Mouse (Mus musculus) lung, postnatal 0 days (tissue): ENCODE data around the gene Mreg. TPM values are rescaled to one million over a fixed set of nuclear protein-coding genes. Genes with fewer than 3 reads are reported as not detected.
"Not testable (repeated sequence)": the region's sequence is repeated elsewhere in the genome, so short reads cannot be mapped to it uniquely, and the experiment has no call there.

ENCODE experiments used
- ATAC-seq: fragments of 200-750 bp; cut with Nextera tagmentation; 2 replicates; pipeline ENCODE4 v1.8.0; 2017; ENCODE audit warnings: moderate library complexity
- DNase-seq: peaks from one replicate; pipeline ENCODE4 v3.0.0-alpha.2; 2016; ENCODE audit warnings: low spot score
- H3K27ac ChIP-seq: fragments of 300-500 bp; sonication (generic); 2 replicates; pipeline ENCODE4 v1.5.1; 2014; ENCODE audit warnings: antibody characterized with exemption, mild to moderate bottlenecking, low read length, mixed read lengths
- H3K27me3 ChIP-seq: fragments of 300-500 bp; sonication (generic); replicated peaks from 2 replicates; pipeline ENCODE4 v1.6.1; 2014; ENCODE audit warnings: low read length, mixed read lengths; ENCODE audit not compliant: insufficient read depth
- H3K36me3 ChIP-seq: fragments of 300-500 bp; sonication (generic); 2 replicates; pipeline ENCODE4 v1.6.1; 2014; ENCODE audit warnings: low read length, mixed read lengths; ENCODE audit not compliant: insufficient read depth
- H3K4me1 ChIP-seq: fragments of 300-500 bp; sonication (generic); 2 replicates; pipeline ENCODE4 v1.6.1; 2014; ENCODE audit warnings: antibody characterized with exemption, low read depth, low read length, mixed read lengths; ENCODE audit not compliant: insufficient read depth
- H3K4me2 ChIP-seq: fragments of 300-500 bp; sonication (generic); replicated peaks from 2 replicates; pipeline ENCODE4 v1.6.1; 2014; ENCODE audit warnings: low read depth, mild to moderate bottlenecking, low read length, moderate library complexity, mixed read lengths
- H3K4me3 ChIP-seq: fragments of 300-500 bp; sonication (generic); 2 replicates; pipeline ENCODE4 v1.5.1; 2014; ENCODE audit warnings: low read depth, low read length
- H3K9ac ChIP-seq: fragments of 300-500 bp; sonication (generic); replicated peaks from 2 replicates; pipeline ENCODE4 v1.6.1; 2014; ENCODE audit warnings: low read depth, mild to moderate bottlenecking
- H3K9me3 ChIP-seq: fragments of 300-500 bp; sonication (generic); 2 replicates; pipeline ENCODE4 v1.6.1; 2016; ENCODE audit warnings: low read length, mixed read lengths
- CTCF ChIP-seq: IDR thresholded peaks from 2 replicates; pipeline ENCODE4 v1.5.1; 2016; ENCODE audit warnings: antibody characterized with exemption, mild to moderate bottlenecking
- EP300 ChIP-seq: IDR thresholded peaks from 2 replicates; pipeline ENCODE4 v1.6.1; 2016; ENCODE audit warnings: antibody characterized with exemption, mild to moderate bottlenecking, control low read depth
- WGBS: fragments of 180-500 bp; shearing (Covaris S2); extraction: QIAGEN DNeasy Blood & Tissue Kit; methylation state at CpG from one replicate; pipeline ENCODE4 v1.1.7; 2014; 5-methylcytosine and 5-hydroxymethylcytosine counted together
- polyA plus RNA-seq: library from polyadenylated mRNA; unstranded; fragments of >200 nt; fragmentation: Nextera tagmentation; extraction: Ambion mirVana; gene quantifications from 2 replicates; pipeline ENCODE4 v1.2.1, GENCODE M21; 2015

The Mreg gene
- polyA plus RNA-seq, 1 experiment from 2014 or later = 0.98 TPM

GRCm38 (mm10) chr1:72253881-72254491 lies 41.9 kb upstream of the Mreg start:
- Histone ChIP-seq H3K9me3 (no peaks in the 10 kb centered on the region), H3K9ac (no peak overlapping the region), H3K4me2 (peak overlapping the region; percentile 65), H3K27me3 (no peaks in the 10 kb centered on the region), H3K4me3 (peak overlapping the region; percentile 41), H3K36me3 (no peaks in the 10 kb centered on the region), H3K4me1 (peaks cover 2% of the 10 kb centered on the region; the same call in 1 of the 2 replicates), H3K27ac (peak overlapping the region; percentile 80; the same call in 1 of the 2 replicates)
- WGBS = 26% methylated on average over 11 of the region's 11 CpGs
- DNase-seq (peak; percentile 19), ATAC-seq (peak; percentile 23)
- TF ChIP-seq CTCF = no peak
- no peak for TF ChIP-seq EP300

GRCm38 (mm10) chr1:72251806-72252205 lies 39.7 kb upstream of the Mreg start:
- Histone ChIP-seq H3K4me1 (peaks cover 2% of the 10 kb centered on the region; the same call in 1 of the 2 replicates), H3K4me3 (no peak overlapping the region), H3K9me3 (no peaks in the 10 kb centered on the region), H3K27ac (no peak overlapping the region), H3K27me3 (no peaks in the 10 kb centered on the region), H3K36me3 (no peaks in the 10 kb centered on the region), H3K4me2 (no peak overlapping the region), H3K9ac (no peak overlapping the region)
- WGBS = 87% methylated on average over 1 of the region's 1 CpGs
- no peak for DNase-seq
- TF ChIP-seq EP300 (no peak), CTCF (no peak)
- ATAC-seq = no peak

- not testable (repeated sequence) for H3K9me3 ChIP-seq, H3K27me3 ChIP-seq, H3K27ac ChIP-seq, H3K4me1 ChIP-seq, H3K4me3 ChIP-seq, ATAC-seq, H3K4me2 ChIP-seq, H3K9ac ChIP-seq, DNase-seq, H3K36me3 ChIP-seq
- 48% methylated on average over 9 of the region's 9 CpGs for WGBS
These were observed 36.2 kb upstream of the Mreg start for GRCm38 (mm10) chr1:72248226-72248737.

GRCm38 (mm10) chr1:72244317-72245036 lies 32.4 kb upstream of the Mreg start:
- H3K9ac ChIP-seq = peak overlapping the region; percentile 98
- ATAC-seq = peak; percentile 66; the same call in 1 of the 2 replicates
- no peaks in the 10 kb centered on the region for H3K36me3 ChIP-seq
- peak overlapping the region; percentile 49 for H3K4me3 ChIP-seq
- H3K27me3 ChIP-seq = no peaks in the 10 kb centered on the region
- peak overlapping the region; percentile 64 for H3K4me2 ChIP-seq
- H3K9me3 ChIP-seq = no peaks in the 10 kb centered on the region
- peak overlapping the region; percentile 98 for H3K27ac ChIP-seq
- TF ChIP-seq CTCF = no peak
- no peak for TF ChIP-seq EP300
- peak; percentile 74 for DNase-seq
- H3K4me1 ChIP-seq = no peaks in the 10 kb centered on the region
- WGBS = 2% methylated on average over 12 of the region's 12 CpGs

GRCm38 (mm10) chr1:72243656-72244316 lies 31.7 kb upstream of the Mreg start:
- Histone ChIP-seq H3K27me3 (no peaks in the 10 kb centered on the region), H3K9me3 (no peaks in the 10 kb centered on the region), H3K9ac (peak overlapping the region; percentile 98), H3K4me1 (no peaks in the 10 kb centered on the region), H3K36me3 (no peaks in the 10 kb centered on the region), H3K4me3 (peak overlapping the region; percentile 49), H3K4me2 (peak overlapping the region; percentile 64), H3K27ac (peak overlapping the region; percentile 98)
- WGBS = under 1% methylated on average over 44 of the region's 47 CpGs
- DNase-seq (peak; percentile 97), ATAC-seq (peak; percentile 98)
- TF ChIP-seq CTCF = peak; percentile 20; the same call in 1 of the 2 replicates
- 0 out of 2 replicates have a peak, but pooled peaks have one; percentile 20 for TF ChIP-seq EP300

GRCm38 (mm10) chr1:72242581-72243143 lies 30.6 kb upstream of the Mreg start:
- H3K4me3 ChIP-seq = no peak overlapping the region
- no peak for DNase-seq
- no peak overlapping the region for H3K9ac ChIP-seq
- H3K27ac ChIP-seq = no peak overlapping the region
- H3K9me3 ChIP-seq = no peaks in the 10 kb centered on the region
- TF ChIP-seq EP300 (no peak), CTCF (no peak)
- H3K36me3 ChIP-seq = no peaks in the 10 kb centered on the region
- WGBS = 80% methylated on average over 5 of the region's 5 CpGs
- no peak overlapping the region for H3K4me2 ChIP-seq
- no peaks in the 10 kb centered on the region for H3K27me3 ChIP-seq
- H3K4me1 ChIP-seq = no peaks in the 10 kb centered on the region
- ATAC-seq = no peak

GRCm38 (mm10) chr1:72239113-72239512 lies 27.0 kb upstream of the Mreg start:
- 72% methylated on average over 3 of the region's 3 CpGs for WGBS
- H3K36me3 ChIP-seq, H3K4me1 ChIP-seq, H3K4me3 ChIP-seq, H3K9ac ChIP-seq, H3K9me3 ChIP-seq, H3K27ac ChIP-seq, H3K27me3 ChIP-seq, H3K4me2 ChIP-seq, DNase-seq, ATAC-seq: not testable (repeated sequence)
